Mouse (Mus musculus): Measurements from ENCODE around the gene Zscan12.

Gene Zscan12

GRCm38 (mm10) chr13:21402848-21403247, 40.2 kb downstream of the Zscan12 start:
- no peak for DNase-seq

- no peak for DNase-seq
Measured at GRCm38 (mm10) chr13:21407341-21407740, 44.7 kb downstream of the Zscan12 start.

- DNase-seq, result peak; percentile 27 to 36
Measured at GRCm38 (mm10) chr13:21407969-21408804, 45.6 kb downstream of the Zscan12 start.

GRCm38 (mm10) chr13:21408805-21409459, 46.3 kb downstream of the Zscan12 start:
- DNase-seq, result peak in 1 of 2 experiments; percentile 9

GRCm38 (mm10) chr13:21414231-21415212, 51.9 kb downstream of the Zscan12 start:
- no peak for DNase-seq

GRCm38 (mm10) chr13:21415266-21415665, 52.6 kb downstream of the Zscan12 start:
- DNase-seq, result no peak

- no peak for DNase-seq
Measured at GRCm38 (mm10) chr13:21415750-21416149, 53.1 kb downstream of the Zscan12 start.

- no peak for DNase-seq
Measured at GRCm38 (mm10) chr13:21417298-21418010, 54.8 kb downstream of the Zscan12 start.

GRCm38 (mm10) chr13:21418865-21419264, 56.2 kb downstream of the Zscan12 start:
- no peak for DNase-seq

Data from B cell, adult 2 months (primary cell).